Mouse (Mus musculus) MN1 (cell line): ENCODE measurements around the gene Slc17a7.
A peak's percentile ranks its signal among the peaks of the same experiment; 100 is the strongest.

Experiments used
- DNase-seq: peaks from one replicate; pipeline ENCODE4 v3.0.0-alpha.2; 2016; ENCODE audit warnings: low spot score

The Slc17a7 gene

GRCm38 (mm10) chr7:45198961-45199360 lies 35.2 kb downstream of the Slc17a7 start:
- no peak for DNase-seq

- DNase-seq, result no peak
Measured at GRCm38 (mm10) chr7:45202654-45203053, 38.9 kb downstream of the Slc17a7 start.

- DNase-seq, result no peak
Measured at GRCm38 (mm10) chr7:45204380-45205143, 40.8 kb downstream of the Slc17a7 start, which contains the start of gene Ccdc155. Ccdc155 (minus strand) TSS chr7:45204892.

GRCm38 (mm10) chr7:45208260-45208659 lies 44.5 kb downstream of the Slc17a7 start:
- DNase-seq, result no peak

- DNase-seq, result no peak
Measured at GRCm38 (mm10) chr7:45211070-45211469, 47.3 kb downstream of the Slc17a7 start.

GRCm38 (mm10) chr7:45211851-45212251 lies 48.1 kb downstream of the Slc17a7 start, which contains the start of gene Dkkl1:
Dkkl1 (minus strand) TSS chr7:45212147.
- no peak for DNase-seq

GRCm38 (mm10) chr7:45212356-45212755 lies 48.6 kb downstream of the Slc17a7 start:
- DNase-seq, result peak; percentile 19

- peak; percentile 49 for DNase-seq
Measured at GRCm38 (mm10) chr7:45213708-45214107, 50.0 kb downstream of the Slc17a7 start.

- DNase-seq, result peak; percentile 64
Measured at GRCm38 (mm10) chr7:45215673-45216441, 52.1 kb downstream of the Slc17a7 start, which contains the start of gene Tead2. Tead2 (plus strand) TSS chr7:45215753.

GRCm38 (mm10) chr7:45216442-45217183 lies 52.9 kb downstream of the Slc17a7 start:
- peak; percentile 74 for DNase-seq

- no peak for DNase-seq
Measured at GRCm38 (mm10) chr7:45221680-45222079, 57.9 kb downstream of the Slc17a7 start.

GRCm38 (mm10) chr7:45224826-45225225 lies 61.1 kb downstream of the Slc17a7 start:
- DNase-seq, result no peak
